Mouse (Mus musculus): ENCODE data around the gene Krt17. TPM values are rescaled to one million over a fixed set of nuclear protein-coding genes. Genes with fewer than 3 reads are reported as not detected.
"Not testable (repeated sequence)": the region's sequence is repeated elsewhere in the genome, so short reads cannot be mapped to it uniquely, and the experiment has no call there.

The Krt17 gene
- not detected for total RNA-seq (2022)

DNA sequence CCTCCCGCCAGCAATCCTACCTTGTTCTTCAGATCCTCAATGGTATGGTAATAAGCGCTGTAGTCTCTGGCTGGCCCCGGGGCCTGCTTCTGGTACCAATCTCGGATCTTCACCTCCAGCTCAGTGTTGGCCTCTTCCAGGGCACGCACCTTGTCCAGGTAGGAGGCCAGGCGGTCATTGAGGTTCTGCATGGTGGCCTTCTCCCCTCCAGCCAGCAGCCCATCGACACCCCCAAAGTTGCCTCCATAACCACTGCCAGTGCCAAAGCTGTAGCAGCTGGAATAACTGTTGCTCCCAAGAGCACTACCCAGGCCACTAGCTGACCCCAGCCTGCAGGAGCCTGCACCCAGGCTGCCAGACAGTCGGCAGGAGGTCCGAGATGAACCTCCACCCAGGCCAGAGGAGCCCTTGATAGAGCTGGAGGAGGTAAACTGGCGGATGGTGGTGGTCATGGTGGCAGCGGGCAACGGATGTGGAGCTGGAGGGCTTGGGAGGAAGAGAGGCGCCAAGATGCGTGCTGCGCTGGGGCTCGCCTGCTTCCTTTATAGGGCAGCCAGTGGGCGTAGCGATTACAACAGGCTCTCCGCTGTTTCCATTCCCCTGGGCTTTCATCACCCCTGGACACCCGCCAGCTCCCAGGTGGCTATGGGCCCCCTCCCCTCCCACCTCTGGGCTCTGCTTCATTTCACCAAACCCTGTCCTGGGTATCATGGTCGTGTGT, at the start of gene Krt17:
Krt17 (minus strand) TSS at position 516 of the 721 bp plus-strand sequence.
- no peak for DNase-seq (ENCODE audit: low spot score)

DNA sequence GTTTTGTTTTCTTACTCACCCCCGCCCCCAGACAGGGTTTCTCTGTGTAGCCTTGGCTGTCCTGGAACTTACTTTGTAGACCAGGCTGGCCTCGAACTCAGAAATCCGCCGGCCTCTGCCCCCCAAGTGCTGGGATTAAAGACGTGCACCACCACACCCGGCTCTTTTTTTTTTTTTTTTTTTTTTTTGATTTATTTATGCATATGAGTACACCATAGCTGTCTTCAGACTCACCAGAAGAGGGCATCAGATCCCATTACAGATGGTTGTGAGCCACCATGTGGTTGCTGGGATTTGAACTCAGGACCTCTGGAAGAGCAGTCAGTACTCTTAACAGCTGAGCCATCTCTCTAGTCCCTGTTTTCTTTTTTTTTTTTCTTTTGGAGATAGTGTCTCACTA, 47.8 kb upstream of the Krt17 start:
- DNase-seq (ENCODE audit: low spot score): not testable (repeated sequence)

GRCm38 (mm10) chr11:100307900-100308299, 47.1 kb upstream of the Krt17 start:
- DNase-seq (ENCODE audit: low spot score): no peak

GRCm38 (mm10) chr11:100301292-100301691, 40.5 kb upstream of the Krt17 start:
- DNase-seq (ENCODE audit: low spot score): no peak

DNA sequence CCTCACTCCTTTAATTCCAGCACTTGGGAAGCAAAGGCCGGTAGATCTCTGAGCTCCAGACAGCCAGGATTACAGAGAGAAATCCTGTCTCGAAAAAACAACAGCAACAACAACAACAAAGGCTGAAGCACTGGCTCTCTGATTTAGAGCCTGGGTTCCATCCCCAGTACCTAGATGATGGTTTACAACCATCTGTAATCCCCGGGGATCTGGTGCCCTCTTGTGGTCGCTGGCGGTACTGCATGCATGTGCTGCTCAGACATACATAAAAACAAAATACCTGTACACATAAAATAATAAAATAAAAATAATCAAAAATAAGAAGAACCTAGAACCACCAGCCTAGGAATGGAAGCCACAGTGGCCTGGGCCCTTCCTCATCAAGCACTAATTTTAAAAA, 39.5 kb upstream of the Krt17 start:
- no peak for DNase-seq (ENCODE audit: low spot score)

GRCm38 (mm10) chr11:100298274-100299036, 37.6 kb upstream of the Krt17 start:
- DNase-seq (ENCODE audit: low spot score): peak; percentile 74

DNA sequence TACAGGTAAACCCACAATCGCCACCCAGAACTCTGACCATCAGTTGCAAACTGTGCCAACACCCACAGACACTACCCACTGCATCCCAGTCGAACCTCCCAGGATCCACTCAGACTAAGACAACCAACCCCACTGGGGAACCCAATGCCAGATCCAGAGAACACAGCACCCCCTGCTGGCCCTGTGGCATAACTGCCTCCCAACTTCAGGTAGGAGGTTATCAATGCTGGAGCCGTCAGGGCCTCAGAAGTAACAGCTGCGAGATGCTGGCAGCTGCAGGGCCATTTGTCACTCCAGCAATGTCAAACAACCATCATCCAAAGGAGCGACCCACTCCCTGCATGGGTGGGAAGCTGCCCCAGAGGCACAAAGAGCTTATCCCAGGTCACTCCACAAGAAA, 37.0 kb upstream of the Krt17 start:
- DNase-seq (ENCODE audit: low spot score): no peak

GRCm38 (mm10) chr11:100295308-100295707, 34.5 kb upstream of the Krt17 start:
- peak; percentile 67 for DNase-seq (ENCODE audit: low spot score)

DNA sequence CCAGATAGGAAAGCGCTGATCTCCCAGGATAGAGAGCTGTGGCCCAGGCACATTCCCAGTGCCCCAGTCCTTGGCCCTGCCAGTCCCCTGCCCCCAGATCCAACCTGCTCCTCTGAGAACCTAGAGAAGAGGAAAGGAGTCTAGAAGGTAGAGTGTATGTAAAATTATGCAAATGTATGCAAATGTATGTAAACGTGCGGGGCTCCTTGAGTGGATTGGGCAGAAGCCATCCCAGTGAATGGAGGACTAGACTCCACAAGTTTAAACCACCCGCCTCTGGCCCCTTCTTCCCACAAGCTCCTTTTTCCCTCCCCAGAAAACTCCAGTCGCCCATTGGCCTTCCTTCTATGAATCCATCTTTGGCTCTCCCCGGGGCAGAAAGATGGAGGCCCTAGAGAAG, 32.1 kb upstream of the Krt17 start:
- DNase-seq (ENCODE audit: low spot score): no peak

DNA sequence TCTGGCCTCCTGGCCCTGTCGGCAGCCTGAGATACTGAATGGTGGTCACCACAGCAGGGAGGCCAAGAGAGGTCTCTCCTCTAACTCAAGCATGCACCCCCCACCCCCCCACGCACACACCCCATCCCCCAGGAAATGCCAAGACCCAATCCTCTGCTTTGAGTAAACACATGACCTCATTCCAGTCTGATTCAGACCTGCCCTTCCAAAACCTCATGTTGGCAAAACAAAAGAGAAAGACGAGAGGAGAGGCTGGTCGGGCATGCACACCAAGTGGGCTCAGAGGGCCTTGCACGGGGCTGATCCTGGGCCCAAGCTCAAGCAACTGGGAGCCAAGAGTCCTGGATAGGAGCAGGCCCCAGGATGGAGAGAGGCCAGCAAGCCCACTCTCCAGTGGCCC, 29.4 kb upstream of the Krt17 start:
- DNase-seq (ENCODE audit: low spot score): no peak

- DNase-seq (ENCODE audit: low spot score): no peak
Measured at GRCm38 (mm10) chr11:100288942-100289341, 28.1 kb upstream of the Krt17 start.

- DNase-seq (ENCODE audit: low spot score): peak; percentile 53
Measured at GRCm38 (mm10) chr11:100287024-100287423, 26.2 kb upstream of the Krt17 start.

DNA sequence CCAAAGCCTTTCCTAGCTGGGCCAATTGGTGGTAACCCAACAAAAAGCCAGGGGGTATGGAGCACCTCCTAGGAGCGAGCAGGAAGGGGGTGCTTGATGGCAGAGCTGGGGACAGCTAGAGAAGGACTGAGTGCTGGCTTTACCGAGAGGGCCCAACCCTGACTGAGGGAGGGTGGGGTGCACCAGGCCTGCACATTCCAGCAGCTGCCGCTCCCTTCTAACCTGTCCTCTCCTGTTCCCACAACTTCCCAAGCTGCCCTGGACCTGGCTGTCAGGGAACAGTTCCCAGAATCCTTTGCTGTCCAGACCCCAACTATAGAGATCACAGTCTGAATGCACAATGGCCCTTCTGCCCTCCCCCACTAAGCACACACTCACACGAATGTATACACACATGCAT, 24.2 kb upstream of the Krt17 start:
- DNase-seq (ENCODE audit: low spot score): no peak

- DNase-seq (ENCODE audit: low spot score): peak; percentile 62
Measured at GRCm38 (mm10) chr11:100282549-100282948, 21.7 kb upstream of the Krt17 start.

- peak; percentile 85 for DNase-seq (ENCODE audit: low spot score)
Measured at GRCm38 (mm10) chr11:100281596-100282544, 21.0 kb upstream of the Krt17 start.

GRCm38 (mm10) chr11:100278759-100279158, 17.9 kb upstream of the Krt17 start:
- DNase-seq (ENCODE audit: low spot score): no peak

- no peak for DNase-seq (ENCODE audit: low spot score)
Measured at GRCm38 (mm10) chr11:100277726-100278480, 17.1 kb upstream of the Krt17 start.

- DNase-seq (ENCODE audit: low spot score): no peak
Measured at GRCm38 (mm10) chr11:100275466-100275865, 14.6 kb upstream of the Krt17 start.

DNA sequence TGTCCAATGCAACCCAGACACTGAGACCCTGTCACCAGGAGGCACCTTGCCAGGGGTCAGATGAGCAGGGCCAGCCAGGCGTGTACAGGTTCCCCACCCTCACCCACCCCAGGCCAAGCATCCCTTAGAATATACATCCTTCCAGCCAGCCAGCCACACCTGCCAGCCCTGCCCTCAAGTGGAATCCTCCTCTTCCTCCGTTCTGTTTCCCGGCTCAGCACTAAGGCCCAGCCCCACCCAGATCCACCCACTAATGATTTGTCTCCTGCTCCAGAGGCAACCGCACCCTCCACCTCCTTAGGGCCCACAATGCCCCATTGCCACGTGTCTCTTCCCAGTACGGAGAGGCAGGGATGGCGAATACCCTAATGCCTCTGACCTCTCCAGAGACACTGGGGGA, 13.9 kb upstream of the Krt17 start:
- no peak for DNase-seq (ENCODE audit: low spot score)

GRCm38 (mm10) chr11:100271878-100272277, 11.0 kb upstream of the Krt17 start:
- no peak for DNase-seq (ENCODE audit: low spot score)

GRCm38 (mm10) chr11:100269821-100270332, 9.0 kb upstream of the Krt17 start, which contains the start of gene Krt42:
Gene Krt42, minus strand, starts transcription at chr11:100269871.
- DNase-seq (ENCODE audit: low spot score): no peak
